Mouse (Mus musculus) telencephalon, adult 2 months (tissue): ENCODE measurements at regions not wholly inside any gene's neighbourhood (a gene's known extent, or its start where the extent isn't known, plus 50 kb on each side); places are given as distances from the start of the nearest gene placed in this dataset.

ENCODE experiments used
- DNase-seq: peaks from one replicate; pipeline ENCODE4 v3.0.0-alpha.2; 2011; ENCODE audit warnings: low read depth, low spot score

- no peak for DNase-seq
These were observed 1306.0 kb upstream of the 1700015G11Rik start for GRCm38 (mm10) chr7:53321539-53321938.

DNA sequence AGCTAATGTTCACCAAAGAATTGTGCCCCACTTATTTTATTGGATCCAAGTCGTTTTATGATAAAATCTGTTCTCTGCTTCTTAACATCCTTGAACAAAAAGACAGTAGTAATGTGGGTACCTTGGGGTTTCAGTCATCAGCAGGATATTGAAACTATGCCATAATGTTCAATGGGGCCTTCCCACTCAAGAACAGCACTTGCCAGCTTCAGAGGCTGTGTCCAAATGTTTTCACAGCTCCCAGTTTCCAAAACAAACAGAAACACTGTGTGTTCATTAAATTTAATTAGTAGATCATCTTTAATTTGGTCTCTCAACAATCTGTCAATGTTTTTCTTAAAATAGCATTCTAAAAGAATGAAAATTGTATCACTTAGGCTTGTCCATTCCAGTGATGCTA, 1266.5 kb upstream of the 1700015G11Rik start:
- DNase-seq = peak; percentile 0
